Mouse (Mus musculus) liver, embryonic 13.5 days (tissue): ENCODE data around the gene Cryz. TPM values are rescaled to one million over a fixed set of nuclear protein-coding genes. Genes with fewer than 3 reads are reported as not detected.

Experiments used
- ATAC-seq: fragments of 200-750 bp; cut with Nextera tagmentation; 2 replicates; pipeline ENCODE4 v1.8.0; 2017; ENCODE audit warnings: low read depth, mild to moderate bottlenecking, moderate number of reproducible peaks, moderate library complexity
- DNase-seq: peaks from one replicate; pipeline ENCODE4 v3.0.0; 2022
- H3K27ac ChIP-seq: fragments of 300-500 bp; sonication (generic); 2 replicates; pipeline ENCODE4 v1.5.1; 2015; ENCODE audit warnings: moderate library complexity, mild to moderate bottlenecking, inconsistent platforms
- H3K27me3 ChIP-seq: fragments of 300-500 bp; sonication (generic); 2 replicates; pipeline ENCODE4 v1.6.1; 2015; ENCODE audit warnings: mild to moderate bottlenecking, inconsistent platforms
- H3K36me3 ChIP-seq: fragments of 300-500 bp; sonication (generic); 2 replicates; pipeline ENCODE4 v1.6.1; 2015; ENCODE audit warnings: mild to moderate bottlenecking, inconsistent platforms
- H3K4me1 ChIP-seq: fragments of 300-500 bp; sonication (generic); replicated peaks from 2 replicates; pipeline ENCODE4 v1.6.1; 2015; ENCODE audit warnings: inconsistent platforms
- H3K4me2 ChIP-seq: fragments of 300-500 bp; sonication (generic); 2 replicates; pipeline ENCODE4 v1.6.1; 2015; ENCODE audit warnings: inconsistent platforms, mild to moderate bottlenecking, moderate library complexity
- H3K4me3 ChIP-seq: fragments of 300-500 bp; sonication (generic); replicated peaks from 2 replicates; pipeline ENCODE4 v1.5.1; 2015; ENCODE audit warnings: mild to moderate bottlenecking, inconsistent platforms
- H3K9ac ChIP-seq: fragments of 300-500 bp; sonication (generic); 2 replicates; pipeline ENCODE4 v1.6.1; 2015; ENCODE audit warnings: mild to moderate bottlenecking, inconsistent platforms
- H3K9me3 ChIP-seq: fragments of 300-500 bp; sonication (generic); replicated peaks from 2 replicates; pipeline ENCODE4 v1.6.1; 2016; ENCODE audit warnings: inconsistent platforms
- WGBS: fragments of 180-500 bp; shearing (Covaris S2); methylation state at CpG from one replicate; pipeline ENCODE4 v1.1.7; 2015; ENCODE audit not compliant: insufficient replicate concordance; 5-methylcytosine and 5-hydroxymethylcytosine counted together
- polyA plus RNA-seq: library from polyadenylated mRNA; unstranded; fragments of >200 nt; fragmentation: Nextera tagmentation; extraction: Ambion mirVana; gene quantifications from 2 replicates; pipeline ENCODE4 v1.2.1, GENCODE M21; 2015

Gene Cryz
- polyA plus RNA-seq, 1 experiment from 2014 or later: 13.6 TPM

DNA sequence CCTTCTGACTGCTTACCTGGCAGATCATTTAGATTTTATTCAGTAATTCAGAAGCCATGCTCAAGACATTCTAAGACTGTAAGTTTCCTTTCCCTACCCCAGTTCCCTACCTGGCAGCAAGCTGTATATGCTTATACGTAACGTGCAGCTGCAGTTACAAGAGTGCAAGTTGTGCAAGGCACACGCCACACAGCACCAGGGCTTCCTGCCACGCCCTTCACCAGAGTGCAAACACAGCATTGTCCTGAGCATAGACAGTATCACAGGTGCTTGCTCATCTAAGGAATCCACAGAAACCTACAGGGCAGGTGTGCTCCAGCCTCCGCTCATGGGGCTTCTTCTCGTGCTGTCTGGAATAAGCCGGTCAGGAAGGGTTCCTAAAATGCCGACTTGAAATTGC is 18.6 kb upstream of the Cryz start:
- no peak overlapping the region for H3K4me2 ChIP-seq
- H3K36me3 ChIP-seq: peaks cover 17% of the 10 kb centered on the region
- no peak overlapping the region for H3K27ac ChIP-seq
- H3K9me3 ChIP-seq: no peaks in the 10 kb centered on the region
- no peaks in the 10 kb centered on the region for H3K27me3 ChIP-seq
- no peak overlapping the region for H3K9ac ChIP-seq
- DNase-seq (no peak), ATAC-seq (no peak)
- no peak overlapping the region for H3K4me3 ChIP-seq
- WGBS: 71% methylated on average over 8 of the region's 8 CpGs
- no peaks in the 10 kb centered on the region for H3K4me1 ChIP-seq

DNA sequence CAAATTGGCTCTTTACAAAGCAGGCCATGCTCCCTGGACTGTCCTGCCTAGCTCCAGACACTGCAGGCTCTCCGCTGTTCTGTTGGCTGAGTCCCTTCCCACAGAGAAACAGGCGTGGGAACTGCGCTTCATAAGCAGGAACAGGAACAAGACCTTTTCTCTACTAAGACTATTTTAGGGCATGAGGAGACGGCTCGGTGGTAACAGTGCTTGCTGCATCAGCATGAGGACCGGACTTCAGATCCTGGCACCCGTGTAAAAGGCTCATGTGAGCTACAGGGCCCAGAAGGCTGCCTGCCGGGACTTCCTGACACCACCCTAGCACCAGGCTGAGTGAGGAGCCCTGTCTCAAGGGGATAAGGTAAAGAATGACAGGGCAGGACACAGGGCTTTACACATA is 12.2 kb upstream of the Cryz start:
- no peak for DNase-seq

DNA sequence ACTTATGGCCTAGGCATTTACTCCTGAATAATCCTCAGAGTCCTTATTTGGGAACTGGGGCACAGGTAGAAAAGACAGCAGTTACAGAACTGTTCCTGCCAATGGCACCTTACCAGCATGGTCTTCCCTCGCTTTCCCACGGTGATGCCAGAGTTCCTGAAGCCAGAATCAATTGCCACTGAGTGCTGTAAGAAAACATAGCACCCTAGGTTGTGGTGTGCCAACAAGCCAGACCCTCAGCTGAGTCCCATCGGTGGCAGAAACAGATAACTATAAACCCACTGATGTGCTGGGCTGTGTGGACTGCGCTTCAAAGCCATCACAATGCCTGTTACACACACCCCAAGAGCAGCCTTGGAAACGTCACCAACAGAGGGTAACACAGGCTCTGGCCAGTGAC is 5.5 kb upstream of the Cryz start:
- no peak overlapping the region for H3K4me2 ChIP-seq
- H3K27ac ChIP-seq: no peak overlapping the region
- H3K9ac ChIP-seq: no peak overlapping the region
- DNase-seq (no peak), ATAC-seq (no peak)
- WGBS: 73% methylated on average over 5 of the region's 5 CpGs
- no peaks in the 10 kb centered on the region for H3K27me3 ChIP-seq
- H3K4me3 ChIP-seq: no peak overlapping the region
- no peaks in the 10 kb centered on the region for H3K4me1 ChIP-seq
- H3K36me3 ChIP-seq: peaks cover 49% of the 10 kb centered on the region
- no peaks in the 10 kb centered on the region for H3K9me3 ChIP-seq

More for the DNA sequence above, 12.2 kb upstream of the Cryz start:
- no peak overlapping the region for H3K9ac ChIP-seq
- H3K27ac ChIP-seq: no peak overlapping the region
- no peak overlapping the region for H3K4me3 ChIP-seq
- peaks cover 26% of the 10 kb centered on the region for H3K36me3 ChIP-seq
- no peak overlapping the region for H3K4me2 ChIP-seq
- 81% methylated on average over 8 of the region's 8 CpGs for WGBS
- H3K9me3 ChIP-seq: no peaks in the 10 kb centered on the region
- H3K27me3 ChIP-seq: no peaks in the 10 kb centered on the region
- H3K4me1 ChIP-seq: no peaks in the 10 kb centered on the region
- 0 out of 2 replicates have a peak, but pooled peaks have one; percentile 23 for ATAC-seq

DNA sequence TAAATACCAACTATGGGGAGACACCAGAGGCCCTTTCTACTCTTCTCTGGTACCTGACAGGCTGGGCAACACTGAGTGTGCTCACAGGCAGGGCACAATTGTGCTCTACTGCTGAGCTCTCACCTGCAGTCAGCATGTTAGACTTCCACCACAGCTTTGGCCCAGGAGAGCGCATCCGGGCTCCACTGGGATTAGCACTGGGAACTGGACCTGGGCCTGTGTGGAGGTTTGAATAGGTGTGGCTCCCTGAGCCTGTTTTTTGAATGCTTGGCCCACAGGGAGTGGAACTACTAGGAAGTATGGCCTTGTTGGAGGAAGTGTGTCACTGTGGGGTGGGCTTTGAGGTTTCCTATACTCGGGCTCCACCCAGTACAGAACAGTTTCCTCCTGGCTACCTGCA is 4.9 kb upstream of the Cryz start:
- H3K9me3 ChIP-seq: no peaks in the 10 kb centered on the region
- no peak overlapping the region for H3K9ac ChIP-seq
- peaks cover 3% of the 10 kb centered on the region; the same call in 1 of the 2 replicates for H3K4me1 ChIP-seq
- no peak for ATAC-seq
- H3K27me3 ChIP-seq: no peaks in the 10 kb centered on the region
- no peak overlapping the region for H3K27ac ChIP-seq
- no peak overlapping the region for H3K4me2 ChIP-seq
- no peak overlapping the region for H3K4me3 ChIP-seq
- H3K36me3 ChIP-seq: peaks cover 46% of the 10 kb centered on the region
- 68% methylated on average over 3 of the region's 3 CpGs for WGBS
- no peak for DNase-seq

DNA sequence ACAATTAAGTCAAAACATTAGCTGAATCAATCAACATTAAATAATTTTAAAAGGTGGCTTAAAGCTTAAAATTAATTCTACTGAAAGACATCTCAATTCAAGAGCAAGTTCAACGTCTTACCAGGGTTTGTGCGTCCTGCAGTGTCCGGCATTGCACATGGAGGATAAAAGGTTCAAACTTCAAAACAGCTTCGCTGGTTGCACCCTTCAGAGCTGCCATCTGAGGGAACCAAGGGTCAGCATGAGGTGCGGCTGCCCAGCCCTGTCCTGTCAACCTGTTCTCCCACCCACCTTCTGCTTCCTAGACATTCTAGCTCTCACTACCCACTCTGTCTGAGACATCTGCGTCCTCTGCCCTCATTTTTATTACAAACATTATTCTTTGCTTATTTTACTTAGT is 2.9 kb upstream of the Cryz start:
- Histone ChIP-seq H3K4me1 (peaks cover 9% of the 10 kb centered on the region), H3K9ac (no peak overlapping the region), H3K36me3 (peaks cover 39% of the 10 kb centered on the region), H3K9me3 (no peaks in the 10 kb centered on the region), H3K4me2 (no peak overlapping the region), H3K27me3 (no peaks in the 10 kb centered on the region), H3K27ac (no peak overlapping the region), H3K4me3 (no peak overlapping the region)
- ATAC-seq (no peak), DNase-seq (no peak)
- WGBS: 78% methylated on average over 6 of the region's 6 CpGs

DNA sequence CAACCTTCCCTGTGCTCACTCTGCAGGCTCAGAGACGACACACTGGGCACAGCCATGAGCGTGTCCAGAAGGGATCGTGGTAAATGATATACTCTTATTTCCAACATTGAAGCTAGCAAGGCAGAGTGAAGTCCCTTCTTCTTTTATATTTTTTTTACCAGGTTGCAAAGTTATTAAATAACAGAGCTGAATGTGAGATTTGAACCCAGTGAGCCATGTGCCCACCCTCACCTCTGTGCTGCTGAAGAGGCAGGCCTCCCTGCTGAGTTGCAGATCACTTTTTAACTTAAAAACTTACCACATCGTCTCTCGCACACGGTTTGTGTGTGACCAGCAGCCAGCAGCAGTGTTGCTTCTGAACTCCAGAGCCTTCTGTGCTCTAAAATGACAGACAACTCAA is 2.4 kb upstream of the Cryz start:
- H3K27me3 ChIP-seq: no peaks in the 10 kb centered on the region
- DNase-seq: no peak
- no peak overlapping the region for H3K27ac ChIP-seq
- H3K4me2 ChIP-seq: no peak overlapping the region
- peaks cover 9% of the 10 kb centered on the region for H3K4me1 ChIP-seq
- no peak overlapping the region for H3K9ac ChIP-seq
- H3K36me3 ChIP-seq: peaks cover 39% of the 10 kb centered on the region
- 79% methylated on average over 6 of the region's 6 CpGs for WGBS
- H3K9me3 ChIP-seq: no peaks in the 10 kb centered on the region
- no peak overlapping the region for H3K4me3 ChIP-seq
- ATAC-seq: no peak

DNA sequence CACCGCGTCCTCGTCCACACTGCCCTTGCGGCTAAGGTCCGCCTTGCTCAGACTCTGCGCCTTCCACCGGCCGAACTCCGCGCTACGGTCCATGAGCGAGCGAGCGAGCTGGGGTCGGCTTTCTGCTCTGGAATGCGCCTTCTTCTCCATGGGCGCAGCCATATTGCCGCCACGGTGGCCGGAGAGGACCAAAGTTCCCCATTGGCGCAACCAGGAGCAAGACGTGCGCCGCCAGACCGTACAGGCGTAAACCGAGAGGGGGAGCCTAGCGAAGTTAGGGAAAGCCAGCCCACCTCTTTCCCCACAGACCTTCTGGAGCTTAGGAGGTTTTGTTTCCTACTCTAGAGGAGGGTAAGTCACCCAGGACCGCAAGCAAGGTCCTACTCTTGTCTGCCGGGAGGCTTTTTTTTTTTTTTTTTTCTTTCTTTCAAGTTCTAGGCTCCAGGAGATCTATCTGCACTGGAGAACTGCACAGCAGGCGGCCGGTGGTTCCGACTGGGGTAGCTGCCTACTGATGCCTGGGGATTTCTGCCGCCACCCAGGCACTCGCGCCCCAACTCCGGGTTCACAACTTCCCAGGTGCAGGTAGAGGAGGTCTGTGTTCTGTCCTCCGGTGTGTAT is 533 bp downstream of the Cryz start, which contains the start of gene Tyw3:
Tyw3 (minus strand) TSS at position 171 of the 621 bp plus-strand sequence.
- ATAC-seq (peak; percentile 94), DNase-seq (peak; percentile 86)
- Histone ChIP-seq H3K9me3 (no peaks in the 10 kb centered on the region), H3K36me3 (peaks cover 18% of the 10 kb centered on the region), H3K27ac (peak within 1 kb of the TSS; percentile 80), H3K27me3 (no peaks in the 10 kb centered on the region), H3K9ac (peak within 1 kb of the TSS; percentile 79), H3K4me2 (peak within 1 kb of the TSS; percentile 78), H3K4me1 (peaks cover 9% of the 10 kb centered on the region), H3K4me3 (peak within 1 kb of the TSS; percentile 84)
- under 1% methylated on average over 38 of the region's 38 CpGs for WGBS

DNA sequence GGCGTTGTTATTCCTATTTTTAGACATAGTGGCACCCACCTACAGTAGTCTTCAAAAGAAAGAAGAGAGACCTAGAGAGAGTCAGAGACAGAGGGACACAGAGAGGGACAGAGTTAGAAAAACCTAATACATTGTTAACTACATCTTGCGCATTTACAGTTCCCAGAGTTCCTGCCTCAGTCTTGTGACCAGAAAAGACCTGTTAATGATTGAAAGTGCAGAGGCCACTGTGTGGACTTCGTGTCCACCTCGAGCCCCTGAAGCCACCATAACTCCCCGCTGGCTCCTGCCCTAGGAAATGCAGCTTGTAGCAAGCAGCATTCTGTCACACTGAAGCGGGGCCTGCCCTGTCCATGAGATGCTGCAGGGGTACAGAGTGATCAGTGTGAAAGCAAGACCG is 1.1 kb downstream of the Cryz start:
- Histone ChIP-seq H3K4me3 (peak overlapping the region; percentile 84), H3K9me3 (no peaks in the 10 kb centered on the region), H3K4me1 (peaks cover 9% of the 10 kb centered on the region), H3K27me3 (no peaks in the 10 kb centered on the region), H3K36me3 (peaks cover 13% of the 10 kb centered on the region), H3K27ac (peak overlapping the region; percentile 80), H3K4me2 (peak overlapping the region; percentile 78), H3K9ac (peak overlapping the region; percentile 79)
- peak; percentile 8 for ATAC-seq
- no peak for DNase-seq
- 40% methylated on average over 7 of the region's 7 CpGs for WGBS

DNA sequence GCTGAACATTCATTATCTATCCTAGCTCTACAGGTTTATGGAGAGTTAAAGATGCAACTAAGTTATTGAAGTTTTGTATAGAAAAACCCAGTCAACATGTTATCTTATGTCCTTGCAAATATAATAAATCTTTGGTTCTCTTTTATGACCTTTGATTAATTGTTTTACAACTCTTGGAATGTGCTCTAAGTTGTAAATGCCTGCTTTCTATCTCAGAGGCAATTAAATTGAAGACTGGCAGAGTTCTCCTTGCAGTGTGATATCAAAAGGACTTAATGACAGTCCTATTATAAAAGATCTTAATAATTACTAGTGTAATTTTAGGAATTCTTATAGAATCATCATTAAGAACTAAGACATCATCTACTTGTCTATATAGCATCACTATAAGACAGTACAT is 5.6 kb downstream of the Cryz start:
- ATAC-seq: no peak

DNA sequence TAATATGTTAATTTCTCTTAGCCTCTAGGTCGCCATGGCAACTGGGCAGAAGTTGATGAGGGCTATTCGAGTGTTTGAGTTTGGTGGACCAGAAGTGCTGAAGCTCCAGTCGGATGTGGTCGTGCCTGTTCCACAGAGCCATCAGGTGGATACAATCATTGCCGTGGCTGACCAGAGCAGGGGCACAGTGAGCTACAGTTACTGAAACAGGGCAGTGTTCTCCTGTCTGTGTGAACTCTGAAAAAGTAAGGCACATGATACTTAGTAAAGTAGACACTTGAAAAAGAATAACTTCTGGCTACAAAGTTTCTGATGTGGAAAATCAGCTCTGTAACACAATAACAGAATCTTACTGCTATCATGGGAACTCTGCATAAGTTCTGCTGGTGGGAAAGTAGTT is 8.4 kb downstream of the Cryz start:
- Histone ChIP-seq H3K36me3 (peaks cover 10% of the 10 kb centered on the region; the same call in 1 of the 2 replicates), H3K9ac (no peak overlapping the region), H3K4me1 (no peaks in the 10 kb centered on the region), H3K27me3 (no peaks in the 10 kb centered on the region), H3K4me2 (no peak overlapping the region), H3K4me3 (no peak overlapping the region), H3K27ac (no peak overlapping the region), H3K9me3 (no peaks in the 10 kb centered on the region)
- no peak for ATAC-seq
- WGBS: 58% methylated on average over 5 of the region's 5 CpGs
- no peak for DNase-seq

More for the DNA sequence above, 5.6 kb downstream of the Cryz start:
- H3K36me3 ChIP-seq: peaks cover 6% of the 10 kb centered on the region; the same call in 1 of the 2 replicates
- peaks cover 6% of the 10 kb centered on the region for H3K4me1 ChIP-seq
- no peak for DNase-seq
- no peak overlapping the region for H3K9ac ChIP-seq
- no peak overlapping the region for H3K27ac ChIP-seq
- no peaks in the 10 kb centered on the region for H3K9me3 ChIP-seq
- H3K27me3 ChIP-seq: no peaks in the 10 kb centered on the region
- H3K4me2 ChIP-seq: no peak overlapping the region
- no peak overlapping the region for H3K4me3 ChIP-seq

DNA sequence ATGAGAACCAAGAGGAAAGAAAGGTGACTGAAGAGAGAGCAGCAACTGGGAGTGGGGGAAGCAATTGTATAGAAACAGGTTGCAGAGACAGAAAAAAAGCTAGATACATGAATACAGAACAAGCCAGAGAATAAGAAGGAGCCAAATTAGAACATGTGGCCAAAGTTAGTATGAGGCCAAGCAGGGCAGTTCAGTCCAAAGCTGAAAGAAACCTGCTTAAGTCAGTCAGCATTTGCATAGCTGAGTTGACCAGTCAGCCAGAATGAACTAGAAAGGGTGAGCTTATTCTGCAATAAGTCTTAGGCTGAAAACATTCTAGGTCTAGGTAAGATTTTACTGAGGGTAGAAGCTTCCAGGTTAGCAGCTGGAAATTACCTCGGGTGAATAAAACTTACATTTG is 11.4 kb downstream of the Cryz start:
- Histone ChIP-seq H3K27ac (no peak overlapping the region), H3K4me1 (no peaks in the 10 kb centered on the region), H3K36me3 (peaks cover 24% of the 10 kb centered on the region), H3K27me3 (no peaks in the 10 kb centered on the region), H3K4me2 (no peak overlapping the region), H3K4me3 (no peak overlapping the region), H3K9me3 (no peaks in the 10 kb centered on the region), H3K9ac (no peak overlapping the region)
- no peak for ATAC-seq
- WGBS: 49% methylated on average over 1 of the region's 1 CpGs
- no peak for DNase-seq

DNA sequence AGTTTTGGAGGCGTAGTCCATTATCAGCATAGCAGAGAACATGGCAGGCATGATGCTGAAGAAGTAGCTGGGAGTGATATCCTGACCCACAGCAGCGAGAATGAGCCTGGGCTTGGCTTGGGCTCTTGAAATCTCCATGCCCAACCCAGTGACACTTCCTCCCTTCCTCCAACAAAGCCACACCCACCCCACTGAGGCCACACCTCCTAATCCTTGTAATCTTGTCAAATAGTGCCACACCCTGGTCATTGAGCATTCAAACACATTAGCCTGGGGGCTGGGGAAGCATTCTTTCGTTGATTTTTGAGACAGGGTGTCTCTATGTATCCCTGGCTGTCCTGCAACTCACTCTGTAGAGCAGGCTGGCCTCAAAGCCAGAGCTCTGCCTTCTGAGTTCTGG is 15.4 kb downstream of the Cryz start:
- H3K4me1 ChIP-seq: no peaks in the 10 kb centered on the region
- H3K36me3 ChIP-seq: peaks cover 30% of the 10 kb centered on the region
- DNase-seq: no peak
- no peak overlapping the region for H3K27ac ChIP-seq
- no peaks in the 10 kb centered on the region for H3K9me3 ChIP-seq
- H3K4me3 ChIP-seq: no peak overlapping the region
- no peak overlapping the region for H3K9ac ChIP-seq
- no peaks in the 10 kb centered on the region for H3K27me3 ChIP-seq
- H3K4me2 ChIP-seq: no peak overlapping the region
- 67% methylated on average over 3 of the region's 3 CpGs for WGBS
- no peak for ATAC-seq
